Mouse (Mus musculus): Measurements from ENCODE around the gene Skint9. TPM values are rescaled to one million over a fixed set of nuclear protein-coding genes. Genes with fewer than 3 reads are reported as not detected.
"Not testable (repeated sequence)": the region's sequence is repeated elsewhere in the genome, so short reads cannot be mapped to it uniquely, and the experiment has no call there.

Skint9 gene
- not detected in 2 replicates for polyA plus RNA-seq (2014; fragmentation: Nextera tagmentation; extraction: Ambion mirVana)

GRCm38 (mm10) chr4:112433885-112434284 lies at the start of gene Skint9:
Gene Skint9 (minus strand): TSS chr4:112433985.
- H3K4me3 ChIP-seq (ENCODE audit: low read depth, low read length): no peak within 1 kb of the TSS
- no peaks in the 10 kb centered on the region for H3K4me1 ChIP-seq (ENCODE audit: control insufficient read depth, insufficient read depth, low read length)
- H3K4me2 ChIP-seq: no peak within 1 kb of the TSS
- H3K9me3 ChIP-seq (replicated peaks; ENCODE audit: control insufficient read depth, low read length): peaks cover 6% of the 10 kb centered on the region; the same call in 1 of the 2 replicates
- H3K27ac ChIP-seq (ENCODE audit: low read depth, low read length): no peak within 1 kb of the TSS
- no peaks in the 10 kb centered on the region for H3K36me3 ChIP-seq (ENCODE audit: control insufficient read depth, insufficient read depth, low read length)
- no peak within 1 kb of the TSS for H3K9ac ChIP-seq (ENCODE audit: low read depth, low read length)
- ATAC-seq (replicated peaks; ENCODE audit: insufficient number of reproducible peaks, low FRiP score, low TSS enrichment): no peak
- no peaks in the 10 kb centered on the region for H3K27me3 ChIP-seq (ENCODE audit: control insufficient read depth, insufficient read depth, low read length)

- Histone ChIP-seq H3K4me1 (ENCODE audit: control insufficient read depth, insufficient read depth, low read length) (no peaks in the 10 kb centered on the region), H3K27ac (ENCODE audit: low read depth, low read length) (no peak overlapping the region), H3K4me2 (no peak overlapping the region), H3K4me3 (ENCODE audit: low read depth, low read length) (no peak overlapping the region), H3K9ac (ENCODE audit: low read depth, low read length) (no peak overlapping the region), H3K9me3 (replicated peaks; ENCODE audit: control insufficient read depth, low read length) (peaks cover 6% of the 10 kb centered on the region; the same call in 1 of the 2 replicates), H3K36me3 (ENCODE audit: control insufficient read depth, insufficient read depth, low read length) (no peaks in the 10 kb centered on the region), H3K27me3 (ENCODE audit: control insufficient read depth, insufficient read depth, low read length) (no peaks in the 10 kb centered on the region)
- ATAC-seq (replicated peaks; ENCODE audit: insufficient number of reproducible peaks, low FRiP score, low TSS enrichment): no peak
- WGBS (ENCODE audit: insufficient replicate concordance): 52% methylated on average over 1 of the region's 1 CpGs
These were observed 1.1 kb downstream of the Skint9 start for GRCm38 (mm10) chr4:112432685-112433084.

GRCm38 (mm10) chr4:112432223-112432622 lies 1.6 kb downstream of the Skint9 start:
- Histone ChIP-seq H3K36me3 (ENCODE audit: control insufficient read depth, insufficient read depth, low read length) (no peaks in the 10 kb centered on the region), H3K4me3 (ENCODE audit: low read depth, low read length) (no peak overlapping the region), H3K4me1 (ENCODE audit: control insufficient read depth, insufficient read depth, low read length) (no peaks in the 10 kb centered on the region), H3K27me3 (ENCODE audit: control insufficient read depth, insufficient read depth, low read length) (no peaks in the 10 kb centered on the region), H3K4me2 (no peak overlapping the region), H3K9me3 (replicated peaks; ENCODE audit: control insufficient read depth, low read length) (0 out of 2 replicates have a peak, but pooled peaks cover 2% of the 10 kb centered on the region), H3K9ac (ENCODE audit: low read depth, low read length) (no peak overlapping the region), H3K27ac (ENCODE audit: low read depth, low read length) (no peak overlapping the region)
- no peak for ATAC-seq (replicated peaks; ENCODE audit: insufficient number of reproducible peaks, low FRiP score, low TSS enrichment)

- H3K27me3 ChIP-seq (ENCODE audit: control insufficient read depth, insufficient read depth, low read length); H3K27ac ChIP-seq (ENCODE audit: low read depth, low read length); H3K36me3 ChIP-seq (ENCODE audit: control insufficient read depth, insufficient read depth, low read length); H3K4me2 ChIP-seq; H3K4me3 ChIP-seq (ENCODE audit: low read depth, low read length); ATAC-seq (replicated peaks; ENCODE audit: insufficient number of reproducible peaks, low FRiP score, low TSS enrichment); H3K9ac ChIP-seq (ENCODE audit: low read depth, low read length); H3K9me3 ChIP-seq (replicated peaks; ENCODE audit: control insufficient read depth, low read length); H3K4me1 ChIP-seq (ENCODE audit: control insufficient read depth, insufficient read depth, low read length): not testable (repeated sequence)
- WGBS (ENCODE audit: insufficient replicate concordance): 93% methylated on average over 14 of the region's 17 CpGs
These were observed 84.7 kb downstream of the Skint9 start for GRCm38 (mm10) chr4:112349111-112349510.

Other genes starting within 250 kb of the Skint9 start
- gene Skint3, start 201.7 kb downstream of the Skint9 start, polyA plus RNA-seq (2014; fragmentation: Nextera tagmentation; extraction: Ambion mirVana): not detected in 2 replicates
- not detected in 2 replicates for gene Skint2, start 123.2 kb upstream of the Skint9 start, polyA plus RNA-seq (2014; fragmentation: Nextera tagmentation; extraction: Ambion mirVana)

Data from heart, embryonic 11.5 days (tissue).